Mouse (Mus musculus) CD8-positive naive resting alpha-beta T cell, adult 2 months (primary cell): ENCODE data around the gene Cd151.

Experiments
- DNase-seq, 2 experiments: peaks; one replicate each; pipeline ENCODE4 v3.0.0; 2022; ENCODE audit warnings: low read depth in 2 of 2, low spot score in 2 of 2

The Cd151 gene

DNA sequence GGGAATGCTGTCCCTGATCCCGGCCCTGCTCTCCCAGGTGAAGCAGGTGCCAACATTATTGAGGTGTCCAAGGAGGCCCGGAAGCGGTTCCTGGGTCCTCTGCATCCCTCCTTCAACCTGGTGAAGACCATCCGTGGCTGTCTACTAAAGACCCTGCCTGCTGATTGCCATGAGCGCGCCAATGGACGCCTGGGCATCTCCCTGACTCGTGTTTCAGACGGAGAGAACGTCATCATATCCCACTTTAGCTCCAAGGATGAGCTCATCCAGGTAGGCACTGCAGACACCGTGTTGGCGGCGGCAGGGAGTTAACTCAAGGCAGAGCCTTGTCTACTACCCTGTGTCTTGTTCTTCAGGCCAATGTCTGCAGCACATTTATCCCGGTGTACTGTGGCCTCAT lies 10.0 kb upstream of the Cd151 start:
- no peak for DNase-seq

- DNase-seq: peak in 1 of 2 experiments; percentile 67
These were observed 9.1 kb upstream of the Cd151 start for GRCm38 (mm10) chr7:141457986-141458660.

- DNase-seq: no peak
These were observed 8.5 kb upstream of the Cd151 start for GRCm38 (mm10) chr7:141458661-141459060.

DNA sequence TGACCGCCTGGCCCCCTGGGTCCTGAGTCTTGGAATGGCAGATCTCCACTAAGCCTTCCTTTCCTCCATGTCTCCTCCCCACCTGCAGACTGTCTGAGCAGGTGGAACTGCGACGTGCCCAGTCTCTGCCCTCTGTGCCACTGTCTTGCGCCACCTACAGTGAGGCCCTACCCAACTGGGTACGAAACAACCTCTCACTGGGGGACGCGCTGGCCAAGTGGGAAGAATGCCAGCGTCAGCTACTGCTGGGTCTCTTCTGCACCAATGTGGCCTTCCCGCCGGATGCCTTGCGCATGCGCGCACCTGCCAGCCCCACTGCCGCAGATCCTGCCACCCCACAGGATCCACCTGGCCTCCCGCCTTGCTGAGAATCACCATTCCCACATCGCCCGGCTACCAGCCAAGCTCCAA lies 7.9 kb upstream of the Cd151 start:
- DNase-seq: no peak

DNA sequence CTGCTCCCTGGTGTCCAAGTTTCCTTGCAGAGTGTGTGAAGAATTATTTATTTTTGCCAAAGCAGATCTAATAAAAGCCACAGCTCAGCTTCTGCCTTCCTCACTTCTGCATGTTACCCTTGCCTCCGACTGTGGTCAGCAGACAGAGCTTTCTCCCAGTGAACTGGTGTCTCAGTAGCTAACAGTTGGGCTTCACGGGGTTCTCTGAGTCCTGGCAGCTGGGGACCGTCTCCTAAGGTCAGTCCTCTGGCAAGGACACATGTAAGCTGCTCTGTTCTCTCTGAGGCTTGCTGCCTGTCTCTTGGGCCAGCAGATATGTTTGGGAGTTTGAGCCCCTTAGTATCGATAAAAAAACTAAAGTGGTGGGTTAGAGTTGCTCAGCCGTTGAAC lies 7.2 kb upstream of the Cd151 start:
- DNase-seq: no peak

- no peak for DNase-seq
These were observed 6.6 kb upstream of the Cd151 start, which contains the start of gene Cracr2b for GRCm38 (mm10) chr7:141460391-141461113. Gene Cracr2b, plus strand, starts transcription at chr7:141461094.

GRCm38 (mm10) chr7:141461521-141462332 lies 5.5 kb upstream of the Cd151 start:
- DNase-seq: no peak

- DNase-seq: no peak
These were observed 4.8 kb upstream of the Cd151 start for GRCm38 (mm10) chr7:141462333-141462821.

DNA sequence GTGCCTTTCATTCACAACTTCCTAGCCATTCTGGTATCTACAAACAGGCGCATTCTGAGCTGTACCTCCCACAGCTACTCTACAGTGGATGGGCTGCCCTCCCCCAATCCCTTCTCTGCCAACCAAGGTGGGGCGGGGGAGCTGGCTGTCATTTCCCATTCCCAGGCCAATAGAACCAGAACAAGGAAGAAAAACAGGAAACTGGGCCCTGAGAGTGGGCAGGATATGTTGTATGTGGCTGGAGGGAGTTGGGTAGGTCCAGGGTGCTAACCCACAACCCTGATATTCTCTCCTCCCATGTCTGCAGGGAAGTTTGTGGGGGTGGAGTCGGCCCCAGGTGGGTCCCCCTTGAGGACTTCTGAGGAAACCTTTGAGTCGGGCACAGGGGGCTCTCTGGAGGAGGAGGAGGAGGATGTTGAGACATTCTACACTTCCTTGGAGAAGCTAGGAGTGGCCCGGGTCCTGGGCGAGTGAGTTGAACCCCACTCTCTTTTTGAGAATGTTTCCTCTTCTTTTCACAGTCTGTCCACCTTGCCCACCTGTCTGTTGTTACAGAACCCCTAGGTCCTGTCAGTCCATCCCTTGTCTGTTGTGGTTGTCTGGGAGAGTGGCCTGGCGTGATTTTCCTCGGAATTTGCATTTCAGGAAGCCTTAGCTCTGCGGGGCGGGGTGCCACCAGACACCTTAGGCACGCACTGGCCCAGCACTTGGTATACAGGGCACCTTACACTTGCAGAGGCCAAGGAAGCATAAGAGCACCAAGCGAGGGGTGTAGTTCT lies 3.2 kb upstream of the Cd151 start:
- DNase-seq: no peak

- no peak for DNase-seq
These were observed 2.5 kb upstream of the Cd151 start for GRCm38 (mm10) chr7:141464603-141465201.

DNA sequence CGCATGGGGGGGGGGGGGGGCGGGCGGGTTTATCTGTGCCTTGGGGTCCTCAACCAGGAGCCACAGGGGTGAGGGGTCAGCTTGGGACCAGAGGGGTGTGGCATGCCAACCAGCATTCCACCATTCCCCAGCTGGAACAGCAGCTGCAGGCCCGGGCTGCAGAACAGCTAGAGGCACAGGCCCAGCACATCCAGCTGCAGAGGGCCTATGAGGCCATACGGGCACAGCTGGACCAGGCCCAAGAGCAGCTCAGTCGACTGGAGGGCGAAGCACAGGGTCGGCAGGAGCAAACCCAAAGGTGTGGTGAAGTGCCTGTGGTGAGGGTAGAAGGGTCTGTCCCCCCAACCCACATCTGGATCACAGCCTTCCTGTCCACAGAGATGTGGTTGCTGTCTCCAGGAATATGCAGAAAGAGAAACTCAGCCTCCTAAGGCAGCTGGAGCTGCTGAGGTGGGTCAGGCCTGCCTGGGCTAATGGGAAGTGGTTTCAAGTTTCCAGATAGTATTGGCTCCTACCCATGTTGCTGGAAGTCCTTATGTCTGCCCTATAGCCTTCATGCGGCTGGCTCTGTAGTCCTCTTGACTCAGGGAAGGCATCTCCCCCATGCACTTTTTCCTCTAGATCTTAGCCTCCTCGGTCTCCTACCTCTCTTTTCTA lies 1.7 kb upstream of the Cd151 start:
- no peak for DNase-seq

DNA sequence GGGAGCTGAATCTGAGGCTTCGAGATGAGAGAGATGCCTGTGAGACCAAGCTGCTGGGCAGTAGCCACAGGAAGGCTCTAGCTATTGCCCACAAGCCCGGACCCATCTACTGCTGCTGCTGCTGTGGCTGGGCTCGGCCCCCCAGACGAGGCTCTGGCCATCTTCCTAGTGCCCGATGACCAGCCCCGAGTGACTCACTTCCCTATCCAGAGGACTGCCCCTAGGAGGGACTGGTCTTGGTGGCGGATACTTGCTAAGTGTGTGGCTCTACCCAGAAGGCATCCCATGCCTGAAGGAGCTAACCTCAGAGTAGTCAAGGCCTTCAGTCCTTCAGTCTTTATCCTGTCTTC lies 1.2 kb upstream of the Cd151 start:
- no peak for DNase-seq

- no peak for DNase-seq
These were observed 514 bp upstream of the Cd151 start for GRCm38 (mm10) chr7:141466607-141467148.

GRCm38 (mm10) chr7:141468164-141468521 lies 951 bp downstream of the Cd151 start:
- no peak for DNase-seq

GRCm38 (mm10) chr7:141468522-141469211 lies 1.5 kb downstream of the Cd151 start:
- DNase-seq: no peak

- no peak for DNase-seq
These were observed 2.2 kb downstream of the Cd151 start for GRCm38 (mm10) chr7:141469352-141469751.

GRCm38 (mm10) chr7:141469901-141470636 lies 2.9 kb downstream of the Cd151 start:
- DNase-seq: no peak

DNA sequence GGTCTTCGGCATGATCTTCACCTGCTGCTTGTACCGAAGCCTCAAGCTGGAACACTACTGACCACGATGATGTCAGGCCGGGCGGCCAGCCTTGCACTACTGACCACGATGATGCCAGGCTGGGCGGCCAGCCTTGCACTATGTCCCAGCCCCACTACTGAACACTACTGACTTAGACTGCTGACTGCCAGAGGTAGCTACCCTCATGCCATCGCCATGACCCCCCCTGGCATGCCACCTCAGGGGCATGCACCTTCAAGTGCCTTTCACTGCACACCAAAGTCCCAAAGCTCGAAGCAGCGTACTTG lies 3.4 kb downstream of the Cd151 start:
- no peak for DNase-seq

DNA sequence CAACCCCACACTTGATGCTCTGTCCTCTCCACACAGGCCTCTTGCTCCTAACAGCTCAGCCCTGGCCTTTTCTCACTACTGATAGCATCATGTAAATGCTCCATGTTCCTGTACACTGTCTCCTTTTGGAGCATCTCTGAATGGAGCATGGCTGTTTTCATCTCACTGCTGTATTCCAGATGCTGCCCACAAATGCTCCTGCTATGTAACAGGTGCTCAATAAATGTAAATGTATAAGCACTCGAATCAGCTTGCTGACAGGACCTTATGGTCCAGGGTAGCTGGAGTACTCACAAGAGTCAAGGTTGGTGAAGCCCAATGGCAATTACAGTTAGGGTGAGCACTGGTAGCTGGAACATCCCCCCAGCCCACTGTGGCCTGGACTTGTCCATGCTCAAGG lies 4.0 kb downstream of the Cd151 start:
- no peak for DNase-seq
